Mouse (Mus musculus): ENCODE data around the gene Gtpbp6.

DNA sequence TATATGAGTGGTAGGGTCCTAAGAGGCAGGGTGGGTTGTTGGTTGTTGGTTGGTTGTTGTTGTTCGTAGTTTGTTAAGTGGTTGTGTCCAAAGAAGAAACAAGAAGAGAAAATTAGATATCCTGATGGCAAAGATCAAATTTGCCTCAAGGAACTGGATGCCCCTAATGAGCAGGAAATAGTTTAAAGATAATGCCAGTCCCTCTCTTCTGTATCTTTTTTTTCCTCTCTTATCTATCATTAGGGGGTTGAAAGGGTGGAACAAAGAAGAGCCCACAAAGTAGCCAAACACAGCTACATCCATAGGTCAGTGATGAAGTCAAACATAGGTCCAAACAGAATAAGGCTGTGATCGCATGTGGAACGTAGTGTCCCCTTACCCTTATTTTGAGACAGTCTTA is 31.3 kb upstream of the Gtpbp6 start:
- TF ChIP-seq CTCF (IDR thresholded peaks at IDR 0.05; ENCODE audit: low read depth) (no peak), EP300 (optimal IDR thresholded peaks at IDR 0.05) (no peak)

Data from stomach, postnatal 0 days (tissue).